Mouse (Mus musculus): ENCODE data around the gene Slc48a1.

DNA sequence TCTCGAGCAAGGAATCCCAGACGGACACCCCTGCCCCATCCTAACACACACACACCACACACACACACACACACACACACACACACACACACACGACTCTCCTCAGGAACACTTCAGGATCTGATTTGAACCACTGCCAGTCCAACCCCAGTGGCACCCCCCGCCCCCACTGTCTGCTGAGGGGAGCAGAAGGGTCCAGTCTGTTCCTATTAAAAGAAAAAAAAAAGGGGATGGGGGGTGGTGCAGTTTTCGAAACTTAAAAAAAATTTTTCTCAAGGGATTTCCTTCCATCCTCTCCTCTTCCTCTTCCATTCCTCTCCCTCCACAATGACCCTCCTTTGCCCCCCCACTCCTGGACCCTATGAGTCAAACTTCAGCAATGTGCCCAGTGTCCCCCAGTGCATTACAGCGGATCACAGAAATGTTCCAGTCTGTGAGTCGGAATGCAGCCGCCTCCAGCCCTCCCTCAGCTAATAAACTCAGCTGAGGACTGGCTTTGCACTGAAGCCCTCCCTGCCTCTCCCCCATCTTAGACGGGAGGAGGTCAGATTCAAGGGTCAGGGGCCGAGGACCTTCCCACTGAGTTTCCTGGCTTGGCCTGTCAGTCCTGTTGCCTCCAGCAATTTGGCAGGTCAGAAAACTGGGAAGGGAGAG is 53.8 kb downstream of the Slc48a1 start:
- TF ChIP-seq CTCF (conservative IDR thresholded peaks at IDR 0.05; ENCODE audit: low read length) (no peak), NANOG (IDR thresholded peaks at IDR 0.05; ENCODE audit: borderline replicate concordance, low read length) (no peak)
